Mouse (Mus musculus): Measurements from ENCODE around the gene Ptprt.

DNA sequence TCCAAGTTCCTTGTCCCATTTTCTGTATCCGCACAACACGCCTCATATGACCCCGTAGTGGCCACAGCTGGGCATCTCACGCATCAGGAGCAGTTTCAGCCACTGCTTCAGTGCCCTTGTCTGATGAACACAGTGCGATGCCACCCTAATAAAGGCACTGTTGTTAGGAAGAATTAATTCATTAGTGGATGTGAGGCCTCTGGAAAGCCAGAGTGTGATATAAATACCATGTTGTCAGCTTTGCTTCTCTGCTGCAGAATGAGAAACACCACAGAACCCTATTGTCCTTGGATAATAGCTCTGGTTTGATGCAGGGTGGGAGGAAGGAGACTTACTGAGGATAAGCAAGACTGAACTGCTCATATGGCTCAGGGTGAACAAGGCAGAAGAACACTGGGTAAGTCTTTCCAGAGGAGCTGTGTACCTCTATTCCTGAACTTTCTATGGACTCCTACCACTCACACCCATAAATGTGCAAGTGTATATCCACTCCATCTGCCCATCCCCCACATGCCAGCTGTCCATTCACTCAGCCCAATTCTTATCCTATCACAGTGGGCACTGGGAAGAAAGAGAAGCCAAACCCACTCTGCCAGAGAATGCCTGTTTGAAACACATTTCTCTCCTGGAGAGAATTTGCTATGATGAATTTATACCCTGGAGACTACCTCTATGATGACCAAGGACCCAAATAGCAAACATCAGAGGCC, 582.2 kb downstream of the Ptprt start:
- TF ChIP-seq POLR2A (IDR thresholded peaks at IDR 0.05; ENCODE audit: low read depth, low read length) (no peak), RCOR1 (conservative IDR thresholded peaks at IDR 0.05; ENCODE audit: low read depth, low read length) (no peak), EP300 (IDR thresholded peaks at IDR 0.05; ENCODE audit: low read length) (no peak), CTCF (conservative IDR thresholded peaks at IDR 0.05 in 1 of 2, IDR thresholded peaks at IDR 0.05 in 1 of 2; ENCODE audit: low read depth in 2 of 2, low read length in 2 of 2) (no peak), USF1 (IDR thresholded peaks at IDR 0.05; ENCODE audit: low read depth, low read length) (no peak), TCF12 (IDR thresholded peaks at IDR 0.05; ENCODE audit: low read depth, low read length) (no peak), MAX (IDR thresholded peaks at IDR 0.05; ENCODE audit: low read length) (no peak), USF2 (conservative IDR thresholded peaks at IDR 0.05; ENCODE audit: low read depth, low read length) (no peak), HCFC1 (IDR thresholded peaks at IDR 0.05; ENCODE audit: low read depth, low read length) (no peak), SMC3 (IDR thresholded peaks at IDR 0.05; ENCODE audit: low read depth, low read length) (no peak), ZC3H11A (IDR thresholded peaks at IDR 0.05; ENCODE audit: low read depth, low read length) (no peak), ZKSCAN1 (IDR thresholded peaks at IDR 0.05; ENCODE audit: borderline replicate concordance, low read depth, low read length) (no peak)

Data from CH12.LX (cell line).